Mouse (Mus musculus): ENCODE results near the gene 1700001C19Rik.
"Not testable (repeated sequence)": the region's sequence is repeated elsewhere in the genome, so short reads cannot be mapped to it uniquely, and the experiment has no call there.

1700001C19Rik gene

DNA sequence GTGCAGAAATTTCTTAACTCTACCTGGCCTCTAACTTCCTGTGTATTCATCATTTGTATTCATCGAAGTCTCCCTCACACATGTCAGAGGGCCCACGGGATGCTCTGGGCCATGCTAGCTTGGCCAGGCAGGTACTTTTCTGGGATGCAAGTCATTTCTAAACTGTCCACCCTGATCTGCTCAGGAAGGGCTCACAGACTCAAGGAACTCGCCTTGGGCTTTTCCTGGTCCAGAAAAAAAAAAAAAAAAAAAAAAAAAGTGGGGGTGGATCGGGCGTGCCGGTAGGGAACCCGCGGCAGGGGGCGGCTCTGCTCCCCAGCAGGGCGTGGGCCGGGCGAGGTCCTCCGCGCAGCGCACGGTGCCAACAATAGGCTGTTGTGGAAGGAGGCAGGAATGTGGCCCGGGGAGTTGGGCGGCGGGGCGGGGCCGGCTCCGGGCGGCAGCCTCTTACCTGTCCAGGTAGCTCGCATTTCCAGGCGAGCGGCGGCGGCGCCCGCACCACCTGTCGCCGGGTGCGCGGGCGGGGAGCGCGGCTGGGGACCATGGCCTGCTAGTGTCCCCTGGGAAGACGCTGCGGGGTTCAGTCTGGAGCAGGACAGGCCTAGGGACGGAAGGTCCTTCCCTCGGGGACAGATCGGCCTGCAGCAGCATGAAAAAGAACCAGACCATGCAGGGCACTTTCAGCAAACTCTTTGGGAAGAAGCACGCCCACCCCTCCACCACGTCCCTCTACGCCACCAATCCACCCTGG is 845 bp downstream of the 1700001C19Rik start, which contains the start of gene AI661453:
Gene AI661453, plus strand, starts transcription at position 460 of the 751 bp plus-strand sequence.
- DNase-seq (ENCODE audit: low spot score in 2 of 2), result no peak

DNA sequence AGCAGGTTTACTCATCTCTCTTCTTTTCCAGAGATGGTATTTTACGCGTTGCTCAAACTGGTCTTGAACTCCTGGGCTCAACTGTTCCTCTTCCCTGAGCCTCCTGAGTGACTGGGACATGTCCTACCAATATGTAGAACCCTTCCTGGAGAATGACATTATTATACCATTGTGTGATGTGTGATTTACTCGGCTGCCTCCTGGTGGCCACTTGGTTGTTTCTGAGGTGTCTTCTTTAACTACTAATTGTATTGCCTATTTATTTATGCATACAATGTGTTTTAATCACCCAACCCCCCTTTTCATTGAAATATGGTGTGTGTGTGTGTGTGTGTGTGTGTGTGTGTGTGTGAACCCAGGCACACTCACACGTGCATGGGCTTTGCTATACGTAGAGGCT is 6.4 kb downstream of the 1700001C19Rik start:
- DNase-seq (ENCODE audit: low spot score in 2 of 2), result no peak

DNA sequence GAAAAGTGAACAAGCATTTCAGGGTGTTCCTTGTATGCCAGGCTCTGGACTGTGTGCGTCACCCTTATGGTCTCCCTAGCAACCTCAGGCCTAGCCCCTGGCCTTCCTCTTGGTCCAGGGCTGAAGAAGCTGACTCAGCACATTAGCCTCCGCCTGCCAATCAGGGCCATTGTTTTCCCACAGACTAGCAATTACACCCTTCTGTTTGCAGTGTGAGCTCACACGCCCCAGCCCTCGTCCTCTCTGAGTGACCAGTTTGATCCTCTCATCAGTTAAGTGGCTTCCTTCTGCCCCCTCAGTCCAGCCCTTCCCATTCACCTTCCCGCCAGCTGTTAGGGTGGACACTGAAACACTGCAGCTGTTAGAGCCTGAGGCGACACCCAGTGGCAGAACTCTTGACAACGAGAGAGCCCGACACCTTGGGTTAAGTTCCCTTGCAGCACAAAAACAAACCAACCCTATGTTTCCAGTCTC is 8.3 kb downstream of the 1700001C19Rik start:
- no peak for DNase-seq (ENCODE audit: low spot score in 2 of 2)

DNA sequence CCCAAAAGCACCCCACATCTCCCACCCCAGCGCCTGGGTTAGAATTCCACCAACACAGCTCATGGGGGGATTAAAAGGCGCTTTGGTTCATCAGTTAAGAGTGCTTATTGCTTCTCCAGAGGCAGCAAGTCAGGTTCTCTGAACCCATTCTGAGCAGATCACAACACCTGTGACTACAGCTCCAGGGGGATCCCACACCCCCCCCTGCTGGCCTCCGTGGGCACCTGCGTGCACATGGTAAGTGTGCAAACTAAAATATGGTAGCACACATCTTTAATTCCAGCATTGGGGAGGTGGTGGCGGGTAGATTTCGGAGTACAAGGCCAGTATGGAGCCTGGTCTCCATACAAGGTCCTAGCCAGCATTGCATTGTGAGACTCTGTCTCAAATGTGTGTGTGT is 9.9 kb downstream of the 1700001C19Rik start:
- DNase-seq (ENCODE audit: low spot score in 2 of 2), result no peak

DNA sequence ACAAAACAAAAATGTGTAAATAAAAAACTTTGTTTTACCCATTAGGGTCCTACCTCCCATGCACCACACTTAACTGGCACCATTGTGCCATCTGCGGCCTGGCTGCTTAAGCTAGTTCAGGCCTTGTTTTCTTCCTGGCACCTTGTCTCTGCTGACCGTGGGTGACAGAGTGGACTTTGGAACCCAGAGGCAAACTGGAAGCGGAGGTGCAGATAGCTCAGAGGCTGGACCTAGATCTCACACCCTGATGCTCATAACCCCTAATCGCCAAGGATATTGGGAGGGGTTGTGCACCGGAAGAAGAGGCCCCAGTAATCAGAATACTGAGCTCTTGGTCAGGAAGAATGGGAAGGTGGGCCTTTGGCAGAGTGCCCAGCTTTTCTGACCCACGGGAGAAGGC is 13.0 kb downstream of the 1700001C19Rik start:
- no peak for DNase-seq (ENCODE audit: low spot score in 2 of 2)

DNA sequence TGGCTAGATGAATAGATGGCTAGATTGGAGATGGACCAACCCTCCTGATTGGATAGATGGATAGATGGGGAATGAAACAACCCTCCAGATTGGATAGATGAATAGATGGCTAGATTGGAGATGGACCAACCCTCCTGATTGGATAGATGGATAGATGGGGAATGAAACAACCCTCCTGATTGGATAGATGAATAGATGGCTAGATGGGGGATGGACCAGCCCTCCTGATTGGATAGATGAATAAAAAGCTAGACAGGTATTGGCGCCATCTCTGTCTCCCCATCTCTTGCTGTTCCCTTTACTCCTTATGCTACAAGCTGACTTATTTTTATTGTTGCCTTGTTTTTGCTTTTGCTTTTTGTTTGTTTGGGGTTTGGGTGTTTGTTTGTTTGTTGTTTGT is 14.6 kb downstream of the 1700001C19Rik start:
- DNase-seq (ENCODE audit: low spot score in 2 of 2), result not testable (repeated sequence)

DNA sequence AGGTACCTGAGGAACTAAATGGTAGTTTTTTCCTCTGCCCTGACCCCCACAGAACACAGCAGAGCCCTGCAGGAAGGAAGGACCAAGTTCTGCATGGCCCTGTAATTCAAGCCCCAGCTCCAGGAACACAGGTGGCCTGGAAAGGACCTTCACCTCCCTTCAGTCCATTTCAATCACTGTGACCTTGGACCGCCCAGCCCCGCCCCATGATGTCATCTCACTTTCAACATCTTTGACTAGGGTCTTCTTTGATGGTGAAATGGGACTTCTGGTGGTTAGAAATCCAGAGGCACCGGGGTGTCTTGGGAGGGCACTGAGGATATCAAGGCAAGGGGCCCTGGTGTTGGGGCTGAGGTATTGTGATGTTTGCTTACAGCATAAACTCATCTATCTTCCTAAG is 15.6 kb downstream of the 1700001C19Rik start:
- no peak for DNase-seq (ENCODE audit: low spot score in 2 of 2)

DNA sequence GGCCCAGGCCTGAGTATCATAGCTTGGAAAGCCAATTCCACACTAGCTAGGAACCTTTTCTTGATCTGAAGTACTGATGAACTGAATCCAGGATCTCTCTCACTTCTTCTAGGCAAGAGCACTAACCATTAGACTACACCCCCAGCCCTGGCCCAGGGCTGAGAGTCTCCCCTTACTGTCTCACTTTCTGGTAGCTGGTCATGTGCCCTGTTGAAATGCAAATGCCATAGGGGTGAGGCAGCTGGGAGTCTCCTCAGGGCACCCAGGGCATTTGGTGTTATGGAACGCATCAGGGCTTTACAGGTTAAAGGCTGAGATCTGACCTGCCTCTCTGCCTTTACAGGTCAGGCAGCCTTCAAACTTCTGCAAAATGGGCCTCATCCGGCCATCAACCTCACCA is 17.0 kb downstream of the 1700001C19Rik start:
- DNase-seq (ENCODE audit: low spot score in 2 of 2), result no peak

DNA sequence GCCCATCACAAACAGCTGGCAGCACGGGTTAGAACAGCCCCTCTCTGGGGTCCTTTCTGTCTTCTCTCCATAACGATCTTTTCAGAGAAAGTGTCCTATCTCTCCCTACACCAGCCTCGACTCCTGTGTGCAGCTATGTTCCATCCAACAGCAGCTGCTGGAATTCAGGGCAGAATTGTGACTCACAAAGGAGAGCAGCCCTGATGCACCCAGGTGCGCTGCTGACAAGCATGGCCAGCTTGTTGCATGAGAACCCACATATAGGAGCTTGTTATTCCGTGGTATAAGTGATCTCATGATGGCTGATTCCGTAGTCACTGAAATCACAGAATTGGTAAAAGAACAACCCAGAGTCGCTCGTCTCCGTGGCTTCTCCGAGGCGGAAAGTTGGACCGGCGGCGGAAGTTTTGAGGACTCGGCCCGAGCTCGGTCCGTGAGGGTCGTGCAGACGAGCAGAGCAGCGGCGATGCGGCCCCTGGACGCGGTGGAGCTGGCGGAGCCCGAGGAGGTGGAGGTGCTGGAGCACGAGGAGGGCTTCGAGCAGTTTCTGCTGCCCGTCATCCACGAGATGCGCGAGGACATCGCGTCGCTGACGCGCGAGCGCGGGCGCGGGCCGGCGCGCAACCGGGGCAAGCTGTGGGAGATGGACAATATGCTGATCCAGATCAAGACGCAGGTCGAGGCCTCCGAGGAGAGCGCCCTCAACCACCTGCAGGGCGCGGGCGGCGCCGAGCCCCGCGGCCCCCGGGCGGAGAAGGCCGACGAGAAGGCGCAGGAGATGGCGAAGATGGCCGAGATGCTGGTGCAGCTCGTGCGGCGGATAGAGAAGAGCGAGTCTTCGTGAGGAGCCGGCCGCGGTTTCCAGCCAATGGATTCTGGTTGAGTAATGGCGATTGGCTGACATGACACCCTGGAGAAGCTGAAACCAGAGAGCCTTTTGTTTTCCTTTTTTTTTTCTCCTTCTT is 27.0 kb downstream of the 1700001C19Rik start:
- DNase-seq (ENCODE audit: low spot score in 2 of 2), result peak; percentile 13 to 27

DNA sequence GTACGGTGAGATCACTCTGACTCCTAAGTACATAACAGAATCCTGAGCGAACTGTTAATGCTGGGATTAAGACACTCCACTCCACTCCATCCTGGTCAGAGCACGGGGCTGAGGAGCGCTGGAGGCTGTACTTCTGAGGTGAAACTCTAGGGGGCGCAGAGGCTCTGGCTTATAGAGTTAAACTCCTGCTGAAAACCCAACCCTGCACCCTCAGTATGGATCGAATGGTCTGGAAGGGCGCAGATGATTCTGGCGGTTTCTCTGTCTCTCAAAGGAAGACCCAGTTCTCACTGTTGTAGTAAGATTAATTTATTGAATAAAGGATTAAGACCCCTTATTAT is 28.6 kb downstream of the 1700001C19Rik start:
- peak; percentile 24 to 36 for DNase-seq (ENCODE audit: low spot score in 2 of 2)

DNA sequence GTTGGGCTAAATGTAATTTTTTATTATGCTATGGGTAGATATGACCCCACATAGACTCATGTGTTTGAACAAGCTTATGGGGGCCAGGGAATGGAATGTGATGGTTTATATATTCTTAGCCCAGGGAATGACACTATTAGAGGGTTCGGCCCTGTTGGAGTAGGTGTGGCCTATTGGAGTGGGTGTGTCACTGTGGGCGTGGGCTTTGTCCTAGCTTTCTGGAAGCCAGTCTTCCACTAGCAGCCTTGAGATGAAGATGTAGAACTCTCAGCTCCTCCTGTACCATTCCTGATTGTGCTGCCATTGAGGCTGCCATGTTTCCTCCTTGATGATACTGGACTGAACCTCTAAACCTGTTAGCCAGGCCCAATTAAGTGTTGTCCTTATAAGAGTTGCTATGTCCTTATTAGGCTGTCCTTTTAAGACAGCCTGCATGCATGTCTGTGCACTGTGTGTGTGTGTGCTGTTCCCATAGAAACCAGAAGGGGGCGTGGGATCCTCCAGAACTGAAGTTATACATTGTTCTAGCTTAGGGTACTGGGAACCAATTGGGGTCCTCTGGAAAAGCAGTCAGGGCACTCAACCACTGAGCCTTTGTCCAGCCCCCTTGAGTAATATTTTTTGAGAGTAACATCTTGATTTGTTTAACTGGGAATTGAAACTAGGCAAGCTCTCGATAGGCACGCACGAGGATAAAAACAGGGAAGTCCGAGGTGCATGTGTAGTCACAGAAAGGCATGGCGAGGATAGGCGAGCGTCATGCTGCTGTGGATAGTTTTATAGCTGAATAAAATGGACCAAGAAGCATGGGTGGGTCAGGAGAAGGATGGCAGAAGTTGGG is 29.2 kb downstream of the 1700001C19Rik start:
- no peak for DNase-seq (ENCODE audit: low spot score in 2 of 2)

DNA sequence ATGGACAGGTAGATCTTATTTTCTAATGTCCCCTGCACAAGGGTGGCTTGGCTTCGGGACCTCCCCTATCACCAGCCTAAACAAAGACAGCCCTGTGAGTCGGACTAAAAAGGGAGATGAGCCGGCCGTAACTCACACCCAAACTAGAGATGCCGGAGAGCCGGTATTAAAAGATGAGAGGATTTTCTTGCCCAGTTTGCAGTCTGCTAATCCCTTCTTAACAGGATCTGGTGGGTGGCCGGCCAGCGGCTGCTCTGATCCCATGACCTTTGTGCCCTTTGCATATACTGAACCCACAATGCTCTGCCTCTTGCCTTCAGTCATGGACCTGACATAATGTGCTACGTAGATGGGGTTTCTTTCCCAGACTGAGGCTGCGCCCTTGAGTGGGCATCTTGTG is 36.7 kb downstream of the 1700001C19Rik start, which contains the start of gene Guca1a:
Gene Guca1a, minus strand, starts transcription at position 134 of the 400 bp plus-strand sequence.
- no peak for DNase-seq (ENCODE audit: low spot score in 2 of 2)

DNA sequence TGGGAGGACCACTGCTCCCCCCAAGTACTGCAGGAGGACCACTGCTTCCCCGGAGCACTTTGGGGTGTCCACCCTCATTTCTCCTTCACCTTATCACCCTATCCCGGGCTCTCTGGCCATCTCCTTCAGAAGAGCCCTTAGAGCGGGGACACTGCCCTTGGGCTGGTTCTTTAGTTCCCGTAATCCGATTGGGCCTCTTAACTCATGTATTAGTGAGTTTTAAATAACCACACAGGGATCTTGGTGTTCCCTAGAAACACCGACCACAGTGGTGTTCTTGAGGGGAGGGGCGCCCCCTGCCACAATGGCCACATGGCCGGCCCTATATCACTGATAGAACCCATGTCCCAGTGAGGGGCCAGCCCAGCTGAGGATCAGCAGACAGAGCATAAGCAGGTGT is 38.1 kb downstream of the 1700001C19Rik start:
- DNase-seq (ENCODE audit: low spot score in 2 of 2), result no peak

DNA sequence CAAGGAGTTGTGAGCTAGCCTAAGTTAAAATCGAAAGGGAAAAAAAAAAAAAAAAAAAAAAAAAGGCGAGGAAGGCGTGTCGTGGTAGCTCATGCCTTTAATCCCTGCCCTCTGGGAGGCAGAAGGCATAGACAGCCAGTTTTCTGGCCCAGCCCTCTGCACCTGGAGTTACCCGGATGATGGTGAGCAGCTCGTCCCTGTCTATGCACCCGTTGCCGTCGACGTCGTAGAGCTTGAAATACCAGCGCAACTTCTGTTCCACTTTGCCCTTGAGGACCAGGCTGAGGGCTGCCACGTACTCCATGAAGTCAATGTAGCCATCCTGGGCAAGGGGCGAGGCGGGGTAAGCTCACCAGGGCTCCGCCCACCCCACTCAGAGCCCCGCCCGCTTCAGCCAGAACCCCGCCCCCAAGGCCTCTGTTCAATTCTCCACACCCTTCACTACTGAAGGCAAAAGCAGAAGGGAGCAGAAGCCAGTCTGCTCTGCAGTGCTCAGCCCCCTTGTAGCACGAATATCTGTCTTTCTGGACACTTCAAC is 41.7 kb downstream of the 1700001C19Rik start:
- no peak for DNase-seq (ENCODE audit: low spot score in 2 of 2)

DNA sequence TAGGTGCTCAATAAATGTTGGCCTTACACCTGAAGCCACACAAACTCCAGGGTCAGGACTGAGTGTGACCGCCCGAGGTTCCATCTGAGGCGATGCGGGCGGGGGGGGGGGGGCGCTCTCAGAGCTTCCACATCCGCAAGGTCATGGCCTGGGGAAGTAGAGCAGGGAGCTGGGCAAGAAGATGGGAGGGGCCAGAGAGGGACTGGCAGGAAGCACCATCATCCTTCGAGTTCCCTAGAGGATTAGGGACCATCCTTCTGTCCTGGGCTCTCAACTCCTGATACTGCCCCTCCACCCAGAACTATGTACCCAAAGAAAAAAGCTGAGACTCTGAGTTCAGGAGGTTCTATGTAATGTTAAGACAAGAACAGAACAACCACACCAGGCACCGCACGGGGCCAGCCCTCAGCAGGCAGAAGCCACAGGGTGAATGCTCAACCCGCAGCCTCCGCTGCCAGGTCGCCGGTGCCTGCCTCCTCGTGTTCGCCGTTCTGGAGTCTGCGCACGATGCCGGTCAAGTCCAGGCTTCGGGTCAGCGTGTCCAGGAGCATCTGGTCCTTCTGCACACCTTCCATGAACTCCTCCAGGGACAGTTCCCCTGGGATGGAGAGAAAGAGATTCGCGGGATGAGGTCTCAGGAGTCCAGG is 42.8 kb downstream of the 1700001C19Rik start:
- DNase-seq (ENCODE audit: low spot score in 2 of 2), result no peak

DNA sequence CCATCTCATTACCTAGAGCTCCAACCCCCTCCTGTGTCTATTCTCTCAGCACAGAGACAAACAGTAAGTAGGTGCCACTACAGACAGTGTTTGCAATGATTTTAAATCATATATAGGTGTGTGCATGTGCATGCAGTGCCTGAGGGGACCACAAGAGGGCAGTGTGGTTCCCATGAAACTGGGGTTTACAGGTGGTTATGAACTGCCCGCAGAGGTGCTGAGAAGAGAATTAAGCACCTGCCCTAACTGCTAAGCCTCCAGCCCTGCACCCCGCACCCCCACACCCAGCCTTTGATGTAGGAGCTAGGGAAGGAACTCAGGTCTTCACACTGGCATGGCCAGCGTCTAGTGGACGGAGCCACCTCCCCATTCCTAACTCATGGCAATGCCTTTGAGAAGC is 50.5 kb downstream of the 1700001C19Rik start:
- DNase-seq (ENCODE audit: low spot score in 2 of 2), result peak in 1 of 2 experiments; percentile 19

DNA sequence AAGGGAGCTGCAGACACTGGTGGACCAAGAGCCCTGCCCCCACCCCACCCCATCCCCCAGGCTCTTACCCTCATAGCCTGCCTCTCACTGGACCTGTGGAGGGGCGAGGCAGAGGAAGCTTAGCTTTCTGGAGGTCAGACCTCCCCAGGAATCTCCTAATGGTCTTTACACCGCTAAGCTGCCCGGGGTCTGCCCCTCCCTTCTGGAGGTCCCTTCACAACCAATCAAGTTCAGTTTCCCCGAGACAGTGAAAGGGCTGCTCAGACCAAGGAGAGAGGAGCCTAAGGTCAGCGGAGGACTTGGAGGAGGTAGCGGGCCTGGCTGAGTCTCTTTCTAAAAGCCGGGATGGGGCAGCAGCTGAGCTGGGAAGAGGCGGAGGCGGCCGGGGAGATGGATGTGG is 52.0 kb downstream of the 1700001C19Rik start, which contains the start of gene Guca1b:
Gene Guca1b, plus strand, starts transcription at position 249 of the 400 bp plus-strand sequence.
- DNase-seq (ENCODE audit: low spot score in 2 of 2), result no peak

DNA sequence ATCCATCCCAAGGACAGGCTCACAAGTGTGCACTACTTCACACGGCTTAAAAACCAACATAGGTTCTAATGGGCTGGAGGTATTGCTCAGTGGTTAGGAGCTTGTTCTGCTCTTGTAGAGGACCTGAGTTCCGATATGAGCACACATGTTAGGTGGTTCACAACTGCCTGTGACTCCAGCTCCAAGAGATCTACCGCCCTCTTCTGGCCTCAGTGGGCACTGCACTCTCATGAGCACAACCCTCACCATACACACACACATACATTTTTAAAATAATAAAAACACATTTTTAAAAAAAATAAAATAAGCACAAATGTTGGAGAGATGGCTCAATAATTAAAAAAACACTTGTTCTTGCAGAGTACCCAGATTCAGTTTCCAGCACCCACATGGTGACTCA is 53.1 kb downstream of the 1700001C19Rik start:
- no peak for DNase-seq (ENCODE audit: low spot score in 2 of 2)

DNA sequence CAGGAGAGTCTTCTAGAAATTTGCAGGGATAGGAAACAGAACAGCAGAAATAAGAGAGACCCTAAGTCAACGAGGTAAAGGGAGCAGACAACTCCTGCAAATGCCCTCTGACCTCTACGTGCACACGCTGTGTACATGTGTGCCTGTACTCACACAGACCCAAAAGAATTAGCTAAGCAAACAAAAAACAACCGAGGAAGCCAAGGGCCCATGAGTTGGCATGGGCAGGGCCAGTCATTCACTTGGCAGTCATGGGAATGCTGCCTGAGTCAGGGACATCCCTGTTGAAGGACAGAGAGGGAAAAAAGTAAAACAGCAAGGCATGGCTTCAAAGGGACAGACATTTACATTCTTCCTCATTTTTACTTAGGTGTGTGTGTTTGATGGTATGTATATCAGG is 53.9 kb downstream of the 1700001C19Rik start:
- no peak for DNase-seq (ENCODE audit: low spot score in 2 of 2)

DNA sequence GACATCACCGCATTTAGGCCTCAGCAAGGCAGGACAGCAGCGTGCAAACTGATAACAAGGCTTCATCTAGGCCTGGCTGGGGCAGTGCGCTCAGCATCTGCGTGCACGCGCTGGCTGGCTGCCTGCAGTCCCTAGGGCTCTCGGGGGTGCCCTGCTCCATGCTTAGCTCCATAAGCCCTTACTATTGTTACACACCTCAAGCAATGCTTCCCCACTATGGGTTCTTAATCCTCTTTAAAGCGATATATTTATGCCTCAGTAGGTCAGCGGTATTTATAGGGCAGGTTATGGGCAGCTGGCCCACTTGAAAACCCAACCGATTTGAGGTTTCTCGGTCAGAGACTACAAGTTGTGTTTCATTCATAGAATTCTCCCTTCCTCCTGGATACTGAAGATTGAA is 55.3 kb downstream of the 1700001C19Rik start:
- no peak for DNase-seq (ENCODE audit: low spot score in 2 of 2)

DNA sequence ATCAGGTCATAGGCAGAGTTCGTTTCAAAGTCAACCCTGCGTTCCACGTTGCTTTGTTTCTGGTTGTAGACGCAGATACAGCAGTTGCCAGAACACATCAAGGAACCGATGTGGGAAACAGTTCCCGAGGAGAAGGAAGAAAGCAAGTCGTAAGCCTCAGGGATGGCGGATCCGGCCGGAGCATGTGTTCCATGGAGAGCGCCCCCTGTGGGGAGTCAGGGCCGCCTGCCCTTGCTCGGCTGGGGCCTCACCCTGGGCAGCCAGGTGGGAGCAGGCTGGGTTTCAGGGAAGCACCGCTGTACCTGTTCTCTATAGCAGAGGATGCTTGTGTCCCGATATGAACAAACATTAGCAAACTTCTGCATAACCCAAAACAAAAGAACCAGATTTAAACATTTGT is 59.0 kb downstream of the 1700001C19Rik start:
- DNase-seq (ENCODE audit: low spot score in 2 of 2), result no peak
